Mouse (Mus musculus): Measurements from ENCODE around the gene Tex19.2. TPM values are rescaled to one million over a fixed set of nuclear protein-coding genes. Genes with fewer than 3 reads are reported as not detected.
"Not testable (repeated sequence)": the region's sequence is repeated elsewhere in the genome, so short reads cannot be mapped to it uniquely, and the experiment has no call there.

Gene Tex19.2
- total RNA-seq, 2 experiments from 2014 or later: not detected

DNA sequence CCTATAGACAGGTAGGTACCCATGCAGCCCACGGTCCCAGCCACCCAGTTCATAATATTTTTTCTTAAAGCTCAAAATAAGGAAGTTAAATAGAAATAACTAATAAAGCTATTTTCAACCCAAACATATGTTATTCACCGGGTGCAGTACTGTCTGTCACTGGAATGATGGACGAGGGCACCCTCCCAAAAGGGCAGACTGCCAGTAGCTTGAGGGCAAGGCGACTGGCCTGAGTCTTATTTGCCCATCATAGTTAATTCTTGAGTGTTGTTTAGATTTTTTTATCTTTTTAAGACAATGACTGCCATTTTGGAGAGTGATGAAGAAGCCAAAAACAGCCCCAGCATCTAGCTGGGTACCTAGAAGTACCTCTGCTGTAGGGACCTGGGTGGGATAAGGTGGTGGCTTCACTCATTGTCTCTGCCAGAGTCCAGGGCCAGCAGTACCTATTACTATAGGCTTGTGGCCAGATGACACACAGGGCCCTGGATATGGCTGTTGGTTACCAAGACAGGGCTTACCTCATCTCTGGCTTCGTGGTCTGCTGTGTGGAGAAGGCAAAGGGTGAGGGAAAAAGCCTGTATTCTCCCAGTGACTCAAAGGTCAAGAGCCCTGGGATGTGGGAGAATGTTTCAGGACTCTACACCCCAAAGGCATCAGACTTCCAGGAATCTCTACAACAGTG is 6.2 kb downstream of the Tex19.2 start:
- DNase-seq (ENCODE audit: extremely low spot score in 1 of 2, low spot score in 1 of 2): no peak

DNA sequence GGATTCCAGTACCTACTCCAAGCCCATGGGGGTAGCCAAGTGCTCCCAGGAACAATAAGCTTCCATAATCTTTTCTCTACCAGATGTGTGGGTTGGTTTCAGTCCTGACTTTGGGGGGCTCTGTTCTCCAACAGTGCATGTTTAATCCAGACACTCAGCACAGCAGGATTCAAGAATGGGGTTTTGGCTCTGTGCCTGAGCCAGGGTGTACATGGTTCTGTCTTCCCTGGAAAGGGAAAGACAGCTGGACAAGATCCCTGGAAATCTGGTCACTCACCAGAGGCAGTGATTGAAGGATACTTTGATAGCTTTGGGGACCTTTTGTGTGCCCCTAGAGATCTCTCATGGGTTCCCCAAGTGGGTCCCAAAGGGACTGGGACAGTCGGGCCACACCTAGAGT is 6.9 kb downstream of the Tex19.2 start:
- DNase-seq (ENCODE audit: extremely low spot score in 1 of 2, low spot score in 1 of 2): no peak

DNA sequence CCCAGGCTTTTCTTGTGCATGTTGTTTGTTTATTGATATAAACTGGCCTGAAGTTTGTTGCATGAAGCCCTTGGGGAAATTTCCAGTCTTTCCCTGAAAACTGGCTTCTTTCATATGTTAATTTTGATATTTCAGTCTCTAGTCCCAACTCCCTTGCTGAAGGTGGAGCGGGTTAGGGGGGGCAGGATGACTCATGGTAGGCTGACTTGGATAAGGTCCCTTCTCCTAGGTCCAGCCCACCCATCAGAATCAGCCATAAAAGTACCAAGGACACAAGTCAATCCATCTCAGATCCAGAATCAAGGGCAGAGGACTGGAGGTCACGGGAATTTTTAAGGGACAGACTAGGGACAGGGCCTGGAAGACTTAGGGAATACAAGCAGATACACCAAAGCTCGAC is 7.4 kb downstream of the Tex19.2 start:
- no peak for DNase-seq (ENCODE audit: extremely low spot score in 1 of 2, low spot score in 1 of 2)

DNA sequence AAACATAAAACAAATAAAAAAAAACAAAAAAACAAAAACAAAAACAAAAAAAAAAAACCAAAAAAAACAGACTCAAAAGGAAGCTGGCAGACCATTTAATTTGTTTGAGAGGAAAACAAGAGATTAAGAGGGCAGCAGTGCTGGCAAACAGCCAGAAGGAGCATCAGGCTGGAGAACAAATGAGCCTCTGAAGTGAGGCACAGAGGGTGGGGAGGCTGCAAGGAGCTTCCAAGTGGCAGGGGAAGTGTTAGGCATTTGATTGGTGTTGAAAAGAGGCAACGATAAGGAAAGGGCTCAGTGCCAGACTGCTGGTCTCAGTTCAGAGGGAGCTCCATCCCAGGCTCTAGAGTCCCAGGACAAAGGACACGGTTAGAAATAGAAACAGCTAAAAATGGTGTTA is 8.5 kb downstream of the Tex19.2 start:
- peak in 1 of 2 experiments; percentile 6 for DNase-seq (ENCODE audit: extremely low spot score in 1 of 2, low spot score in 1 of 2)

DNA sequence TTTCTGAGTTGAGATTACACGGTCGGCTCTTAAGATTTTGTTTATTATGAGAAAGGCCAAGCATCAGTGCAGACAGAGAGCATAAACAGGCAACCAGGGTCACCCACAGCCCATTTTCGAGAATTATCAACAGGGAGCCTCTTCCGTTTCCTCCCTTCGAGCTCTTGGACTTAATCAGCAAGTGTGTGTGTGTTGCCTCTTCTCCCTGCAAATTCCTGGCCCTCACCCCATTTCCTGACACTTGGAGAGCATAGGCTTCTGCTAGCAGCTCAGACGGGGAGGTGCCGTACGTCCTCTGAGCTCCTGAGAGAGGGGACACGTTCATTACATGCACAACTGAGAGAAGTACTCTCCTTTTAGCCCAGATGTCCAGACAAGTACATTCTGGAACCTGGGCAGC is 10.4 kb downstream of the Tex19.2 start:
- no peak for DNase-seq (ENCODE audit: extremely low spot score in 1 of 2, low spot score in 1 of 2)

DNA sequence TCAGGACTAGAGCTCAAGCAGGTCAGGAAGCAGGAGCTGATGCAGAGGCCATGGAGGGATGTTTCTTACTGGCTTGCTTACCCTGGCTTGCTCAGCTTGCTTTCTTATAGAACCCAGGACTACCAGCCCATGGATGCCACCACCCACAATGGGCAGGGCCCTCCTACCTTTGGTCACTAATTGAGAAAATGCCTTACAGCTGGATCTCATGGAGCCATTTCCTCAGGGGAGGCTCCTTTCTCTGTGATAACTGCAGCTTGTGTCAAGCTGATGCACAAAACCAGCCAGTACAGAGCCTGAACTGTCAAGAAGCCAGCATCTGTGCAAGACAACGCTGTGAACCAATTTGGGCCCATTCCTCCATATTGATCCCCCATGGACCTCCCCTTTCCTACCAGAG is 11.2 kb downstream of the Tex19.2 start:
- not testable (repeated sequence) for DNase-seq (ENCODE audit: extremely low spot score in 1 of 2, low spot score in 1 of 2)

DNA sequence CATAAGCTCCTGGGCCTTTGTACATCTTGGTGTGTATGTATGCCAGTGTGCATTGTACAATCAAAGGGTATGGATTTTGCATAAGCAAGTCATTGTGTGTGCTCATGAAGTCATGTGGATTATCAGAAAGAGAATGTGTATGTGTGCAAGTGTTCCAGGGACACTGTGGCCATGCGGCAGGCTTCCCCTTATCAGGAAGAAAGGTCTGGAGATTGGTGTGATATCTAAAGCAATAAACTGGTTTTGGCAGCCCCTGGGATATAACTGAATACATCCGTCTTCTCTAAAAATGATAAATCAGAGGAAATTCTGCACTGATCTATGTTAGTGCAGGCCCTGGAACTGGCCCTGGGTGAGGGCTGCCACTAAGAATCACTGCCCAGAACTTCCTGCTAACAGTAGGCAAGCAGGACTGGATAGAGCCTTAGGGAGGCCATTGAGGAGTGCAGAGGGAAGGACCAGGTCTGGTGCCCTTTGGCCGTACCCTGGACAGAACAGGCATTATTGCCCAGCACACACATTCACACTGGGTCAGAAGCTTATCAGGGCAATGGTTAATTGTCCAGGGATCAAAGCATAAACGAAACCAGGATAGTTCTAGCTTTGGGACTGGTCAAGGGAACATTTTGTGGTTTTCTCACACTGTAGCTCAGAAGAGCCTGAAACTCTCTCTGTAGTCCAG is 17.2 kb downstream of the Tex19.2 start:
- no peak for DNase-seq (ENCODE audit: extremely low spot score in 1 of 2, low spot score in 1 of 2)

DNA sequence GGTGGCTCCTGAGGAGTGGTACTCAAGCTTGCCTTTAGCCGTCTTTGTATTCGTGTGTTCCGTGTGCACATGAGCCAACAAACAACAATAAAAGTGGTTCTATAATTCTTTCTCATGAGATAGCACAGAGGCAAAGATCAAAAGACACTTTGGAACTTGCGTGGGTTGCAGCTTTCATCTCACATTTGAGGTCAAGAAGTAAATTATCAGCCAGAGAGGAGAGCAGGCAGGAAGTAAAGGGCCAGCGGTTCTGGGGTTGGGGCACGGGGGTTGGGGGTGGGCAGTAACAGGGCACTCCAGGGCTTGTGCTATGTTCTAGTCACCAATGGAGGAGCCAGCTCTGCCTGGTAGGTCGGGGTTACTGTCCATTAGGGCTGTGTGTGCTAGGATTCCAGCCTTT is 17.8 kb downstream of the Tex19.2 start:
- DNase-seq (ENCODE audit: extremely low spot score in 1 of 2, low spot score in 1 of 2): no peak

DNA sequence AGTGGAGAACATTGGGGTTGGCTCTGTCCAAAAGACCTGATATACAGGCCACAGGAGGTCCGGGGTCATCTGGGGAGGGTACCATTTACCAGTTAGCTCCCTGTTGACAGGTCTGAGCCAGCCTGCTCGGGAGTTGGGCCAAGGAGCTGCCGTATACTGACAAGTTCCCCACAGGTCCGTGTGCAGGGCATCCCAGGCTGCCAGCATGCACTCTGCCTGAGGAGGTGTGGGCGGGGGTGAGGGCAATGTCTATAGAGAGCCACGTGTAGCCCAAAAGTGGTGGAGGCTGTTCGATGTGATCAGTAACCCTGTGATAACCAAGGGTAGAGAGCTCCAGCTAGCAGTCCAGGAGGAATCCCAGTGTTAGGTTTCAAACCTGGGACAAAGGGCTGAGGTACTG is 18.7 kb downstream of the Tex19.2 start:
- no peak for DNase-seq (ENCODE audit: extremely low spot score in 1 of 2, low spot score in 1 of 2)

DNA sequence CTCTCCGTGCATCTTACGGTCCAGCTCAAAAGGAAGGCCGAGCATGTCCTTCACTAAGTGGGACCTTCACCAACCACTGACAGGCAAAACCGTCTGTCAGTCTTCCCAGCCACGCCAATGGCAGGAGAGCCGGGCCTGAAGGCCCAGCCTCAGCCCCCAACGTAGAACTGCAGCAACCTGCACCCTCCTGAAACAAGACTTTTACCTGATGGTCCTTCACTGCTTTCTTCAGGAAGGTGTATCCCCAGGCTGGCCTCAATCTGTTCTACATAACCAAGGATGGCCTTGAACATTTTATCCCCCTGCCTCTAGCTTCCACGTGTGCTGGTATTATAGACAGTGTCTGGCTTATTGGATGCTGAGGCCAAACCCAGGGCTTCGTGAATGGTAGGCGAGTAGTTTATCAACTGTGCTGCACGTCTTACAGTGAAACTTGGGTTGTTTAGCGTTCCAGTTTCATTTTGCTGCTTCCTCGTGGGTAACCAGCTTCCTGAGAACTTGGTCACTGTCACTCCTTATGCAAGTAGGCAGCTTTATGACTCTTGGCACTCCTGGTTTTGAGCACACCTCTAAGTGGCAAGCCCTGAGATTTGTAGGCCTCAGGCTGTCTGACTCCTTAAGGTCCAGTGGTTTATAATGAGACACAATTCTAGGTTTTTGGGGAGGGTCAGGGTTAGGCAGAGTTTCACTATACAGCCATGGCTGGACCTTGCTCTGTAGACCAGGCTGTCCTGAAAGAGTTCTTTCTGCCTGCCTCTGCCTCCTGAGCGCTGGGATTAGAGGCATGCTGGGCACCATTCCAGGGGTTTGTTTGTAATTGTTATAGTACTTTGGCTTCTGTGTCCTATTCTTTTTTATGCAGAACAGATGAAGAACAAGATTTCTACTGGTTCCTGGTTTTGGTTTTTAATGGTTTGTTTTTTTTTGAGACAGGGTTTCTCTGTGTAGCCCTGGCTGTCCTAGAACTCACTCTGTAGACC is 25.6 kb downstream of the Tex19.2 start:
- DNase-seq (ENCODE audit: extremely low spot score in 1 of 2, low spot score in 1 of 2): no peak

DNA sequence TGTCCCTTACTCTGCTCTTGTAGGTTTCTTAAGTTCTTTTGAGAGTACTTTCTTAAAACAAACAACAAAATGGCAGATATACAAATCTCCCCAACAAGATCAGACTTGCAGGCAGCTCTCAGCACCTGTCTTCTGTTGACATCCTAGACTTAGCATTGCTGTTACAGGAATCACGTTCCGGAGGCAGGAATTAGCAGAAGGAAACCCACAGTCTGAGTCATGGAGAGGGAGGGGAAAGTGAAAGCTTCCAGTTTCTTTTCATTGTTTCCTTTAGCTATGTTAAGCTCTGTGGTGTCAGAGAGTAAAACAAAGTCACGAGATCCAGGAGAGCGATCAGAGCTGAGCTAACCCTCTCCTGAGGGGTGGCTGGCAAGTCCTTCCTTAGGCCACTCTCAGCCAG is 27.5 kb downstream of the Tex19.2 start:
- DNase-seq (ENCODE audit: extremely low spot score in 1 of 2, low spot score in 1 of 2): no peak

DNA sequence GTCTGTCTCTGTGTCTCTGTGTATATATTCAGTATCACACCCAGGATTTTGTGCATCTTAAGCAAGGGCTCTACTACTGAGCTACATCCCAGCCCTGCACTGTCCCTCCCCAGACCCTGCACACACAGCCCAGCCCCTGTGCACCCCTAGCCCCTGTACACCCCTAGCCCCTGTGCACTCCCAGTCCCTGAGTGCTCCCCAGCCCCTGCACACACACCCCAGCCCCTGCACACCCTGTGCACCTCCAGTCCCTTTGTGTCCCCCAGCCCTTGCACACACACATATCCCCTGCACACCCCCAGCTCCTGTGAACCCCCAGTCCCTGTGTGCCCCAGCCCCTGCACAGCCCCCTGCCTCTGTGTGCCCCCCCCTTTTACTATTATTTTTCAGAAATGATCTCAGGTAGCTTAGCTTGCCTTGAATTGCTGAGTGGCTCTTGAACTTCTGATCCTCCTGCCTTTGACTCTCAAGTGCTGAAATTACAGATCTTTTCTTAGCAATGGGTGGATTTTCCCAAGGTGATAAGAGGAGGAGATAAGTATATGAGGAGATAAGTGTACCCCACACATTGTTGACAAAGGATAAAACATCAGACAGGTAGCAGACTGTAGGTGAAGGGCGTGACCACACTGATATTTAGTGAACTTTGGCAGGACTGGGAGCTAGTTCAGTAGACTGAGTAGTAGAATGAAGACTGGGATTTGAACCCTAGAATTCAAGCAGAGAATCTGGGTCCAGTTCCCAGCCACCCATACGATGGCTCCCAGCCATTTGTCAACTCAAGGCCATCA is 28.5 kb downstream of the Tex19.2 start:
- DNase-seq (ENCODE audit: extremely low spot score in 1 of 2, low spot score in 1 of 2): no peak

DNA sequence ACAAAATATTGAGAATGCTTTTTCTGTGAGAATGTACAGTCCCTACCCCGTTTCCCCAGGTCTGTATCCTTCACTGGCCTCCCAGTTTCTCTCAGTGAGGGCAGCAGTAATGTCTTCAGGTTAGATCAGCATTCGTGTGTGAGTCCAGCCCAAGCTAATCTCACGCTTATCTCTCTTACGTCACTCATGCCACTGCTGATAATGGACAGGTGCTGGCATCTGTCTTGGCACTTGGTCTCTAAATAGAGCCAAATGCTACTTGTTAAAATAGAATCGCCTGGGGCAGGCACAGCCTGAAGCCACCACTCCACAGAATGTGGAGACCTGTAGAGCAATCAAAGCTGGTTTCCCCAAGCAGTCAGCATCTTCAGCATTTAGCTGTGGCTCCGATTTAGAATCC is 29.5 kb downstream of the Tex19.2 start:
- no peak for DNase-seq (ENCODE audit: extremely low spot score in 1 of 2, low spot score in 1 of 2)

DNA sequence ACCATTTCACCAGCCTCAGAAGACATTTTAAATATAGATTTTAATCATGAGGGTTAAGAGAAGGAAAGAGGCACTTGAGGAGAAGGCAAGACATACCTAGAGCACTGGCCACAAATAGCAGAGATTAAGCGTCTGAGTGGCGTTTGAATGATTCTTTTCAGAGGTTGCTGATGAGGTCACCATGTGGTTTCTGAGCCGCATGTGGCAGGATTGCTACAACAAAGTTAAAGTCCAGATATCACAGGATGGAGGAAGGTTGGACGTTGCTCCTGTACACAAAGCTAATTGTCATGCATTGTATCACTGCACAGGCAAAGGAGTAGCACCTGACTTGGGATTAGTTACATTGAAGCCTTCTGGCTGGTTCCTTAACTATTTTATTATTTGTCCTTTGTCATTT is 32.2 kb downstream of the Tex19.2 start:
- no peak for DNase-seq (ENCODE audit: extremely low spot score in 1 of 2, low spot score in 1 of 2)

DNA sequence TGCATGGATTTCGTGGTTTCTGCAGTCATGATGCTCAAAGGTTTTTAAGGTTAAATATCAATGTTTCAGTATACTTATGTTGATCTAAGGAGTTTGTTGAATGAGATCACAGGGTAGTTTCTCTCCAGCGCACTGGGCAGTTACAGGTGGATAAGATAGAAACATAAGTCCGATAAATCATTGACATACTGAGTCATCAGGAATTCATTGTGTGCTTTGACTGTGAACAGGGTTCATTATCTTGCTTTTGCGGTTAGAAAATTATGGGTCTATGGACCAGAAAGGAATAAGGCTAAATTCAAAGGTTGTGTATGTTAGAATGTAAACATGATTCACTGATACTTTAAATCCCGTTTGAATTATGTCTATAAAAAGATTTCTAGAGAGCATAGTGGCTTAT is 33.3 kb downstream of the Tex19.2 start:
- no peak for DNase-seq (ENCODE audit: extremely low spot score in 1 of 2, low spot score in 1 of 2)

DNA sequence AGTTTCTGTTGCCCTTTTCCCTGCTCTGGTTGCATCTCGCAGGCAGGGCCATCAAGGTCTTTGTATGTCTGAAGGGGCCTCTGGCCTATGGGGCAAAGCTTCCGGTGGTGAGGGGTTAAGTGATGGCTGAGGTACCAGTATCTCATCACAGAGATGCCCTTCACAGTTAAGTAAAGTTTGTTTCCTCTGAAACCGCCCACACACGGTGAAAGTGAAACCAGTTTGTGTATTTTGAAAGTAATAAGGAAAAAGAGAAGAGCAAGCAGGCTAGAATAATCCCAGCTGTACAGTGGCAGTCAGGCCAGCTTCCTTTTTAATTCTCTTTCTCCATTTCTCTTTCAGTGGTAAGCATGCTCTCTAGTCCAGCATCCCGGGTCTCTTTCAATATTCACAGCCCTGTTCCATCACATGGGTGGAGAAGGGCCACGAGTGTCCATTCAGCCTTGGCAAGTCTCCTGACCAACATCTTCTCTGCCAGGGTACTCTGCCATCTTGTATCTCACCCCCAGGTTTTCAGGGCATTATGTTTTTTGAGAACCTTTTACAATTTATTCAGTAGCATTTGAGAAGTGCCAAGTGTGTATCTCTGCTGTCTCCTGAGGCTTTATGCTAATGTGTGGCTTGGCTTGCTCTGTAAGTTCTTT is 35.5 kb downstream of the Tex19.2 start:
- no peak for DNase-seq (ENCODE audit: extremely low spot score in 1 of 2, low spot score in 1 of 2)

DNA sequence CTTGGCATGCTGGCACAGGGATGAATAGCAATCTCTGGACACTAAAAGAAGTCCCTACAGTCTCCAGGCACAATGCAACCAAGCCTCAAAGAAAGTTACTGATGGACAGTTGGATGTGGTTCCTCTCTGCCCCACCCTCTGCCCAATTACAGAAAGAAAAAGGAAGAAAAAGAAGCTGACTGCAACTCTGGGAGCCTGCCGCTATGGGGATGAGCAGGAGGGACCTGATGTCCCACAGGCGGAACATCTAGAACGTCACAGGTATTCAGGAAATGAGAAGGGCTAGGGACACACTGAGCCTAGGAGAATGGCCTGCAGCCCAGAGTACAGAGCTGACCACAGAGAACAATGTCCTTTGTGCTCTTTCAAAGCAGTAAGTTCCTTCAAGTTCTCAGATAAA is 36.2 kb downstream of the Tex19.2 start:
- DNase-seq (ENCODE audit: extremely low spot score in 1 of 2, low spot score in 1 of 2): no peak

DNA sequence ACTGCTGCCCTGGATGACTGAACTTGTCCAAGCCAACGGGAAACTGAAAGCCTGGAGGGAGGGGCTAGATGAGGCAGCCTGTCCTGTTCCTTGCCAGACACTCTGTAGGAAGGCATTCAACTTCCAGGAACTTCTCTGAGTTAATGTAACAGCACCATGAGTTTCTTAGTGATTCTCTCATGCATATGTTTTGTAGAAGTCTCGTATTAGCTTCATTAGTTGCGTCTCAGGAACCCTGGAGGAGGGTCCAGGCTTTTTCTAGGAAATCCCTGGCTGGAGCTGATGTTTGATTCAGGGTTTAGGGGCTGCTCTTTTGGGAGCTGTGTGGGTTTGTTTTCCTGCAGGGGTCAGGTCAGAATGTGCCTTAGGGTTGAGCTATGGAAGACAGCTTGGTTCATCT is 37.4 kb downstream of the Tex19.2 start, which contains the start of gene Sectm1a:
Gene Sectm1a (minus strand): TSS at position 101 of the 400 bp plus-strand sequence.
- DNase-seq (ENCODE audit: extremely low spot score in 1 of 2, low spot score in 1 of 2): no peak

DNA sequence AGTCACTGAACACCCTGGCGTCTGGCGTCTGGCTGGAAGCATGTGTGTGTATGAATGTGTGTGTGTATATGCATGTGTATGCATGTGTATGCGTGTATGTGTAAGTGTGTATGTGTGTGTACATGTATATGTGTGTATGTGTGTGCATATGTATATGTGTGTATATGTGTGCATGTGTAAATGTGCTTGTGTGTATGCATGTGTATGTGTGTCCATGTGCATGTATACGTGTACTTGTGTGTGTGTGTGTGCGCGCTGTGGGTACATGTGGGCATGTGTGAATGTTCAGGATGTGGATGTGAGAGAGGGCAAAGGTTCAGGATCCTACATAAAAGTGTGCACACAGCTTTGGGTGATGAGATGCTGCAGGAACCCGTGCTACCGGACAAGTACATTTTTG is 38.1 kb downstream of the Tex19.2 start:
- no peak for DNase-seq (ENCODE audit: extremely low spot score in 1 of 2, low spot score in 1 of 2)

DNA sequence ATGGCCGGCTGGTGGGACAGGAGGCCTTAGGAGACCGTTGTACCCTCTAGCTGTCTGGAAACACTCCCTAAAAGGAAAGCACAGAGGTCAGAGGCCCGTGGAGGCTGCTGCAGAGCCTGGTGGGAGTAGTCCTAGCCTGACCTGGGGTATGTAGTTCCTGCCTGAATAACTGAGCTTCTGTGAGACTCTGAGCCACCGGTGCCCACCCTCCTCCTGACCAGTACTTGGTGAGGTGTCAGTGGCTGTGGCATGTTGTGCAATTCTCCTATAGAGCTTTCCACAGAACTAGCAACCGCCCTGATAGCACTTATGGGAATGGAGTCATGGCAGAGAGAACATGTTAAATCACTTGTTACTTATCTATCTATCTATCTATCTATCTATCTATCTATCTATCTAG is 42.8 kb downstream of the Tex19.2 start:
- no peak for DNase-seq (ENCODE audit: extremely low spot score in 1 of 2, low spot score in 1 of 2)

Data from layer of hippocampus, postnatal 25 days (tissue).